Mouse (Mus musculus): ENCODE data around the gene Tagln.

Tagln gene

GRCm38 (mm10) chr9:45935628-45936210, at the start of gene Tagln:
Gene Tagln (minus strand): TSS chr9:45936058.
- no peak for DNase-seq (ENCODE audit: low read depth, low spot score)

- peak; percentile 37 for DNase-seq (ENCODE audit: low read depth, low spot score)
Observed at GRCm38 (mm10) chr9:45985229-45985567, 49.3 kb upstream of the Tagln start.

- DNase-seq (ENCODE audit: low read depth, low spot score) = peak; percentile 90
Observed at GRCm38 (mm10) chr9:45984409-45985228, 48.8 kb upstream of the Tagln start.

GRCm38 (mm10) chr9:45983676-45984408, 48.0 kb upstream of the Tagln start:
- peak; percentile 47 for DNase-seq (ENCODE audit: low read depth, low spot score)

GRCm38 (mm10) chr9:45981331-45981730, 45.5 kb upstream of the Tagln start:
- DNase-seq (ENCODE audit: low read depth, low spot score) = peak; percentile 64

GRCm38 (mm10) chr9:45980611-45981010, 44.8 kb upstream of the Tagln start:
- DNase-seq (ENCODE audit: low read depth, low spot score) = no peak

- DNase-seq (ENCODE audit: low read depth, low spot score) = no peak
Observed at GRCm38 (mm10) chr9:45979778-45980177, 43.9 kb upstream of the Tagln start.

- peak; percentile 43 for DNase-seq (ENCODE audit: low read depth, low spot score)
Observed at GRCm38 (mm10) chr9:45976884-45977283, 41.0 kb upstream of the Tagln start.

- no peak for DNase-seq (ENCODE audit: low read depth, low spot score)
Observed at GRCm38 (mm10) chr9:45963577-45963976, 27.7 kb upstream of the Tagln start.

- DNase-seq (ENCODE audit: low read depth, low spot score) = no peak
Observed at GRCm38 (mm10) chr9:45961855-45962254, 26.0 kb upstream of the Tagln start.

GRCm38 (mm10) chr9:45959661-45960060, 23.8 kb upstream of the Tagln start:
- no peak for DNase-seq (ENCODE audit: low read depth, low spot score)

GRCm38 (mm10) chr9:45958851-45959250, 23.0 kb upstream of the Tagln start:
- no peak for DNase-seq (ENCODE audit: low read depth, low spot score)

- no peak for DNase-seq (ENCODE audit: low read depth, low spot score)
Observed at GRCm38 (mm10) chr9:45958023-45958670, 22.3 kb upstream of the Tagln start.

- peak; percentile 94 for DNase-seq (ENCODE audit: low read depth, low spot score)
Observed at GRCm38 (mm10) chr9:45955107-45955963, 19.5 kb upstream of the Tagln start, which contains the start of gene Sidt2. Gene Sidt2 (minus strand): TSS chr9:45955258.

- DNase-seq (ENCODE audit: low read depth, low spot score) = peak; percentile 74
Observed at GRCm38 (mm10) chr9:45954294-45955106, 18.6 kb upstream of the Tagln start.

GRCm38 (mm10) chr9:45953511-45954293, 17.8 kb upstream of the Tagln start:
- DNase-seq (ENCODE audit: low read depth, low spot score) = no peak

GRCm38 (mm10) chr9:45952890-45953289, 17.0 kb upstream of the Tagln start:
- no peak for DNase-seq (ENCODE audit: low read depth, low spot score)

GRCm38 (mm10) chr9:45952057-45952456, 16.2 kb upstream of the Tagln start:
- DNase-seq (ENCODE audit: low read depth, low spot score) = no peak

GRCm38 (mm10) chr9:45946872-45947183, 11.0 kb upstream of the Tagln start:
- no peak for DNase-seq (ENCODE audit: low read depth, low spot score)

Data from CD4-positive helper T cell, adult 2 months (primary cell).